Mouse (Mus musculus) hindbrain, embryonic 16.5 days (tissue): ENCODE data around the gene Ptcd3. TPM values are rescaled to one million over a fixed set of nuclear protein-coding genes. Genes with fewer than 3 reads are reported as not detected.
"Not testable (repeated sequence)": the region's sequence is repeated elsewhere in the genome, so short reads cannot be mapped to it uniquely, and the experiment has no call there.

ENCODE experiments used
- ATAC-seq: fragments of 200-750 bp; cut with Nextera tagmentation; 2 replicates; pipeline ENCODE4 v1.8.0; 2017; ENCODE audit warnings: moderate TSS enrichment, moderate library complexity
- H3K27ac ChIP-seq: fragments of 300-500 bp; sonication (generic); 2 replicates; pipeline ENCODE4 v1.5.1; 2014; ENCODE audit warnings: low read depth, mild to moderate bottlenecking, control low read depth, low read length, moderate library complexity
- H3K27me3 ChIP-seq: fragments of 300-500 bp; sonication (generic); replicated peaks from 2 replicates; pipeline ENCODE4 v1.6.1; 2014; ENCODE audit warnings: low read length; ENCODE audit not compliant: control insufficient read depth, insufficient read depth
- H3K36me3 ChIP-seq: fragments of 300-500 bp; sonication (generic); 2 replicates; pipeline ENCODE4 v1.6.1; 2014; ENCODE audit warnings: mild to moderate bottlenecking, low read length, moderate library complexity, mixed read lengths; ENCODE audit not compliant: control insufficient read depth, insufficient read depth
- H3K4me1 ChIP-seq: fragments of 300-500 bp; sonication (generic); 2 replicates; pipeline ENCODE4 v1.6.1; 2014; ENCODE audit warnings: low read depth, low read length; ENCODE audit not compliant: control insufficient read depth, insufficient read depth
- H3K4me2 ChIP-seq: fragments of 300-500 bp; sonication (generic); 2 replicates; pipeline ENCODE4 v1.6.1; 2014; ENCODE audit warnings: mild to moderate bottlenecking, low read length, control low read depth, moderate library complexity
- H3K4me3 ChIP-seq: fragments of 300-500 bp; sonication (generic); 2 replicates; pipeline ENCODE4 v1.5.1; 2014; ENCODE audit warnings: mild to moderate bottlenecking, low read length, control low read depth, moderate library complexity
- H3K9ac ChIP-seq: fragments of 300-500 bp; sonication (generic); 2 replicates; pipeline ENCODE4 v1.6.1; 2014; ENCODE audit warnings: low read depth, mild to moderate bottlenecking, control low read depth, low read length, moderate library complexity
- H3K9me3 ChIP-seq: fragments of 300-500 bp; sonication (generic); 2 replicates; pipeline ENCODE4 v1.6.1; 2014; ENCODE audit warnings: mild to moderate bottlenecking, low read length, moderate library complexity; ENCODE audit not compliant: control insufficient read depth
- WGBS: fragments of 180-500 bp; shearing (Covaris S2); extraction: QIAGEN DNeasy Blood & Tissue Kit; methylation state at CpG from one replicate; pipeline ENCODE4 v1.1.7; 2014; 5-methylcytosine and 5-hydroxymethylcytosine counted together
- polyA plus RNA-seq: library from polyadenylated mRNA; unstranded; fragments of >200 nt; fragmentation: Nextera tagmentation; extraction: Ambion mirVana; gene quantifications from 2 replicates; pipeline ENCODE4 v1.2.1, GENCODE M21; 2015

Gene Ptcd3
- polyA plus RNA-seq, 1 experiment from 2014 or later: 72.9 TPM

DNA sequence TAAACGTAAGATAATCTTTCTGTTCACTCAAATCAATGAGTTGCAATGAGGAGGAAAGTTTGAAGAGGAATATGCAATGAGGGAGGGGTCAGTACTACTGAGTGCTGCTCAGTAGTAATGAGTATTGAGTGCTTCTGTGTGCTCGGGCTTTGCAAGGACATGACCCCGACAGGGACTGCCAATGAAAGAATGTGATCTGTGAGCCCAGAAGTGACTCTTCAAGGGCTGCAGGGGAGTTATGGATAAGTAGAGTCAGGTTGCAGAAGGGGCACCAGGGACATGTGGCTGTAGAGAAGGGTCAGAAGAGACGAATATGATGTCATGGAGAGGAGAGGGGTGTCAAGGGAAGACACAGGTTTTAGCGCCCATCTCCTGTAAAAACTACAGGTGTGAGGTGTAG lies 23.8 kb upstream of the Ptcd3 start:
- Histone ChIP-seq H3K4me3 (no peak overlapping the region), H3K9ac (no peak overlapping the region), H3K4me2 (no peak overlapping the region), H3K4me1 (no peaks in the 10 kb centered on the region; the same call in 1 of the 2 replicates), H3K27me3 (no peaks in the 10 kb centered on the region), H3K36me3 (peaks cover 34% of the 10 kb centered on the region), H3K9me3 (no peaks in the 10 kb centered on the region), H3K27ac (no peak overlapping the region)
- no peak for ATAC-seq
- 87% methylated on average over 5 of the region's 5 CpGs for WGBS

GRCm38 (mm10) chr6:71930830-71931437 lies 22.4 kb upstream of the Ptcd3 start:
- H3K9me3 ChIP-seq: no peaks in the 10 kb centered on the region
- H3K27ac ChIP-seq: no peak overlapping the region
- no peak overlapping the region for H3K9ac ChIP-seq
- ATAC-seq: no peak
- WGBS: 84% methylated on average over 12 of the region's 12 CpGs
- H3K4me3 ChIP-seq: no peak overlapping the region
- no peak overlapping the region for H3K4me2 ChIP-seq
- peaks cover 28% of the 10 kb centered on the region for H3K36me3 ChIP-seq
- no peaks in the 10 kb centered on the region for H3K27me3 ChIP-seq
- H3K4me1 ChIP-seq: no peaks in the 10 kb centered on the region; the same call in 1 of the 2 replicates

GRCm38 (mm10) chr6:71930053-71930452 lies 21.5 kb upstream of the Ptcd3 start:
- no peak overlapping the region for H3K27ac ChIP-seq
- H3K27me3 ChIP-seq: no peaks in the 10 kb centered on the region
- H3K9ac ChIP-seq: no peak overlapping the region
- ATAC-seq: no peak
- WGBS: 92% methylated on average over 10 of the region's 10 CpGs
- H3K4me1 ChIP-seq: no peaks in the 10 kb centered on the region; the same call in 1 of the 2 replicates
- H3K4me3 ChIP-seq: no peak overlapping the region
- H3K4me2 ChIP-seq: no peak overlapping the region
- no peaks in the 10 kb centered on the region for H3K9me3 ChIP-seq
- H3K36me3 ChIP-seq: peaks cover 32% of the 10 kb centered on the region

DNA sequence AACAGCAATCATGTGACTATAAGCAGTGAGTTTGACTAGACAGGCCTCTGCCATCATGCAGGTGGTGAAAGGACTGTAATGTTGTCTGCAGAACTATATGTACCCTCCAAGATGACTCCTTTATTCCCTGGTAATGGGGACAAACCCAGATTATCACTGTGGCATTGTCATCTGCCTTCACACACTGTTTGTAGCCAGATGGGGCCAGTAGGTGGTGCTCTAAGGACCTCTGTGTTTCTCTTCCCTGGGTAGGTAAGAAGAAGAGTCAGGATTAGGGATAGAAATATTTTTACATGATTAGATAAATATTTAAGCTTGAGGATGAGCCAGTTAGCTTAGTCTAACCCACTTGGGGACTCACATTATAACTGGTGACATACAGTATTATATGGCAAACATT lies 19.4 kb upstream of the Ptcd3 start:
- Histone ChIP-seq H3K36me3 (peaks cover 38% of the 10 kb centered on the region), H3K27me3 (no peaks in the 10 kb centered on the region), H3K27ac (no peak overlapping the region), H3K4me1 (no peaks in the 10 kb centered on the region), H3K4me2 (no peak overlapping the region), H3K4me3 (no peak overlapping the region), H3K9ac (no peak overlapping the region), H3K9me3 (no peaks in the 10 kb centered on the region)
- peak; percentile 78 for ATAC-seq

DNA sequence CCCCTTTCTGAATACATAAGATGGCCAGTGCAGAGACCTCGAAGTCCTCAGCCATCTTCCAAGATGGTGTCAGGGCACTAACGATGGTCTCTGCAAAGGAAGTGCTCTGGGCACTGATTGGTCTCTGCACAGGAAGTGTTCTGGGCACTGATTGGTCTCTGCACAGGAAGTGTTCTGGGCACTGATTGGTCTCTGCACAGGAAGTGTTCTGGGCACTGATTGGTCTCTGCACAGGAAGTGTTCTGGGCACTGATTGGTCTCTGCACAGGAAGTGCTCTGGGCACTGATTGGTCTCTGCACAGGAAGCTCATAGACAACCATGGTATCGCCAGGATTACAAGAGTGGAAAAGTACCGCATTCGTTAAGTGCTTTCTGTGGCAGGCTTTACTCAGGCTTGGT lies 16.7 kb upstream of the Ptcd3 start:
- H3K27ac ChIP-seq, H3K27me3 ChIP-seq, ATAC-seq, H3K4me2 ChIP-seq, H3K4me3 ChIP-seq, H3K4me1 ChIP-seq, H3K9me3 ChIP-seq, H3K9ac ChIP-seq: not testable (repeated sequence)
- peaks cover 43% of the 10 kb centered on the region for H3K36me3 ChIP-seq
- 90% methylated on average over 5 of the region's 5 CpGs for WGBS

- no peak overlapping the region for H3K9ac ChIP-seq
- no peak overlapping the region for H3K4me2 ChIP-seq
- no peaks in the 10 kb centered on the region for H3K27me3 ChIP-seq
- H3K9me3 ChIP-seq: no peaks in the 10 kb centered on the region
- 97% methylated on average over 7 of the region's 7 CpGs for WGBS
- no peak overlapping the region for H3K27ac ChIP-seq
- no peaks in the 10 kb centered on the region for H3K4me1 ChIP-seq
- no peak overlapping the region for H3K4me3 ChIP-seq
- ATAC-seq: no peak
- H3K36me3 ChIP-seq: peaks cover 55% of the 10 kb centered on the region
Measured at GRCm38 (mm10) chr6:71920752-71921151, 12.2 kb upstream of the Ptcd3 start.

DNA sequence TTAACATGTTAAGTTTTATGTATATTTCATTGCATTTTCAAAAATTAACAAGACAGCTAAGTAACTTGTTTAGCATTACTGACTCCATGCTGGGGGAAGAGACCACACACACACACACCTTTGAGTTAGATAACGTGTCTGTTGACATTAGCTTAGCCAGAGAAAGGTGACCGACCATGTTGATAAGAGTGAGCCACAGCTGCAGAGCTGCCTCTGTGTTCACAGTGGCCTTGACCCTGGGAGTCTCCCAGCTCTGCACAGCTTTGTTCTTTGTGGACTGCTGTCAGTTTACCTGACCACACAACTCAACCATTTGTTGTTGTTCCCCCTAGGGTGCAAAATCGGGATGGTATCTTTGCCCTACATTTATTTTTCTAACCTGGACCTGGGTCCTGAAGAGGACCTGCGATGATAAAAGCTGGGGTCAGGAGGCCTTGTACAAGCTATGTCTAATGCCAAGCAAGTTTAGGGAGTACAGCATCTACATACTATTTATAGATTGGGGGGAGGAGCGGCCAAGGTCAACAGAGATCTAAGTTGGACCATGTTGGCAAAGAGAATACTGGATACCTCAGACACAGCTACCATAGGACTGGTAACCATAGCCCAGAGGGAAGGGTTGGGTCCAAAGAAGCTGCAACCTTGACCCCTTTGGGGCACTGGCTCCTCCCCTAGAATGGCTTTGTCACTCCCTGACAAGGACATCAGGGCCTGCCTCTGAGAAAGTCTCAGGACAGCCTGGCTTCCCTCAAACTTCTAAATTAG lies 3.3 kb upstream of the Ptcd3 start:
- Histone ChIP-seq H3K36me3 (peaks cover 13% of the 10 kb centered on the region; the same call in 1 of the 2 replicates), H3K4me1 (peaks cover 10% of the 10 kb centered on the region), H3K27me3 (no peaks in the 10 kb centered on the region), H3K4me2 (no peak overlapping the region), H3K9me3 (no peaks in the 10 kb centered on the region), H3K9ac (no peak overlapping the region), H3K27ac (no peak overlapping the region), H3K4me3 (no peak overlapping the region)
- 94% methylated on average over 5 of the region's 5 CpGs for WGBS
- ATAC-seq: no peak

DNA sequence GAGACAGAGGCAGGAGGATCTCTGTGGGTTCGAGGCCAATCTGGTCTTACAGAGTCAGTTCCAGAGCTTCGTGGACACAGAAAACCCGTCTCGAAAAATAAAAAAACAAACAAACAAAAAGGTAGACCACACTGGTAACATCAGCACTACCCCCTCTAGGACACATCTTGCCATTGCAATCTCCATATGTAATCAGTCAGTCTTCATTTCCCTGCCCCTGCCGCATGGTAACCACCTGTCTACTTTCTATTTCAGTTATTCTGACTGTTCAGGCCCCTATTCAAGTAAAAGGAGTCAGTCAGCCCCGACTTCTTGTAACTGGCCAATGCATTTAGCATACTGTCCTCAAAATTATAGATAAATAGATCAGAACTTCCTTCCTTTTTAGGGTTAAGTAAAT lies 1.3 kb upstream of the Ptcd3 start:
- H3K9ac ChIP-seq: no peak overlapping the region
- peak overlapping the region; percentile 91 for H3K4me2 ChIP-seq
- WGBS: 73% methylated on average over 6 of the region's 6 CpGs
- no peaks in the 10 kb centered on the region for H3K27me3 ChIP-seq
- peaks cover 10% of the 10 kb centered on the region for H3K4me1 ChIP-seq
- H3K36me3 ChIP-seq: peaks cover 9% of the 10 kb centered on the region
- H3K9me3 ChIP-seq: no peaks in the 10 kb centered on the region
- H3K4me3 ChIP-seq: peak overlapping the region; percentile 81; the same call in 1 of the 2 replicates
- no peak overlapping the region for H3K27ac ChIP-seq
- no peak for ATAC-seq

- peaks cover 10% of the 10 kb centered on the region for H3K4me1 ChIP-seq
- WGBS: 32% methylated on average over 10 of the region's 10 CpGs
- no peaks in the 10 kb centered on the region for H3K27me3 ChIP-seq
- no peaks in the 10 kb centered on the region for H3K9me3 ChIP-seq
- peak overlapping the region; percentile 91 for H3K4me2 ChIP-seq
- peaks cover 12% of the 10 kb centered on the region for H3K36me3 ChIP-seq
- peak overlapping the region; percentile 75; the same call in 1 of the 2 replicates for H3K27ac ChIP-seq
- peak overlapping the region; percentile 81 for H3K4me3 ChIP-seq
- peak overlapping the region; percentile 71 for H3K9ac ChIP-seq
- ATAC-seq: peak; percentile 32
Measured at GRCm38 (mm10) chr6:71909384-71909783, 834 bp upstream of the Ptcd3 start.
